Mouse (Mus musculus): ENCODE measurements around the gene Ciao1. TPM values are rescaled to one million over a fixed set of nuclear protein-coding genes. Genes with fewer than 3 reads are reported as not detected.
A peak's percentile ranks its signal among the peaks of the same experiment; 100 is the strongest.

Gene Ciao1
- polyA plus RNA-seq, 1 experiment: not detected

- Histone ChIP-seq H3K27ac (ENCODE audit: insufficient read depth, low read depth, low read length) (no peak overlapping the region), H3K4me1 (ENCODE audit: control insufficient read depth, insufficient read depth, low read length) (peaks cover 11% of the 10 kb centered on the region), H3K4me3 (ENCODE audit: insufficient read depth, low read depth, low read length) (no peak overlapping the region)
- TF ChIP-seq CTCF (IDR thresholded peaks at IDR 0.05; ENCODE audit: insufficient read depth, low read depth, low read length): no peak
- TF ChIP-seq POLR2A (IDR thresholded peaks at IDR 0.05; ENCODE audit: insufficient read depth, low read depth, low read length): no peak
- WGBS: 87% methylated on average over 5 of the region's 5 CpGs
Measured at GRCm38 (mm10) chr2:127252787-127253186, 5.2 kb upstream of the Ciao1 start.

- H3K27ac ChIP-seq (ENCODE audit: insufficient read depth, low read depth, low read length): no peak overlapping the region
- TF ChIP-seq CTCF (IDR thresholded peaks at IDR 0.05; ENCODE audit: insufficient read depth, low read depth, low read length) (no peak), POLR2A (IDR thresholded peaks at IDR 0.05; ENCODE audit: insufficient read depth, low read depth, low read length) (no peak)
- H3K4me1 ChIP-seq (ENCODE audit: control insufficient read depth, insufficient read depth, low read length): peaks cover 11% of the 10 kb centered on the region
- 67% methylated on average over 3 of the region's 3 CpGs for WGBS
- no peak overlapping the region for H3K4me3 ChIP-seq (ENCODE audit: insufficient read depth, low read depth, low read length)
Measured at GRCm38 (mm10) chr2:127251880-127252527, 4.4 kb upstream of the Ciao1 start.

- no peak for TF ChIP-seq CTCF (IDR thresholded peaks at IDR 0.05; ENCODE audit: insufficient read depth, low read depth, low read length)
- H3K4me1 ChIP-seq (ENCODE audit: control insufficient read depth, insufficient read depth, low read length): peaks cover 14% of the 10 kb centered on the region
- H3K27ac ChIP-seq (ENCODE audit: insufficient read depth, low read depth, low read length): no peak overlapping the region
- no peak overlapping the region for H3K4me3 ChIP-seq (ENCODE audit: insufficient read depth, low read depth, low read length)
- 47% methylated on average over 3 of the region's 3 CpGs for WGBS
Measured at GRCm38 (mm10) chr2:127251457-127251856, 3.8 kb upstream of the Ciao1 start.

GRCm38 (mm10) chr2:127250291-127251008, 2.8 kb upstream of the Ciao1 start:
- Histone ChIP-seq H3K4me1 (ENCODE audit: control insufficient read depth, insufficient read depth, low read length) (peaks cover 17% of the 10 kb centered on the region), H3K4me3 (ENCODE audit: insufficient read depth, low read depth, low read length) (no peak overlapping the region), H3K27ac (ENCODE audit: insufficient read depth, low read depth, low read length) (no peak overlapping the region)
- TF ChIP-seq POLR2A (IDR thresholded peaks at IDR 0.05; ENCODE audit: insufficient read depth, low read depth, low read length) (no peak), CTCF (IDR thresholded peaks at IDR 0.05; ENCODE audit: insufficient read depth, low read depth, low read length) (no peak)
- WGBS: 86% methylated on average over 9 of the region's 9 CpGs

GRCm38 (mm10) chr2:127248334-127249004, 853 bp upstream of the Ciao1 start:
- Histone ChIP-seq H3K4me1 (ENCODE audit: control insufficient read depth, insufficient read depth, low read length) (peaks cover 17% of the 10 kb centered on the region), H3K4me3 (ENCODE audit: insufficient read depth, low read depth, low read length) (peak overlapping the region; percentile 78), H3K27ac (ENCODE audit: insufficient read depth, low read depth, low read length) (no peak overlapping the region)
- TF ChIP-seq CTCF (IDR thresholded peaks at IDR 0.05; ENCODE audit: insufficient read depth, low read depth, low read length): no peak
- no peak for TF ChIP-seq POLR2A (IDR thresholded peaks at IDR 0.05; ENCODE audit: insufficient read depth, low read depth, low read length)
- under 1% methylated on average over 38 of the region's 39 CpGs for WGBS

- Histone ChIP-seq H3K27ac (ENCODE audit: insufficient read depth, low read depth, low read length) (no peak overlapping the region), H3K4me3 (ENCODE audit: insufficient read depth, low read depth, low read length) (no peak overlapping the region), H3K4me1 (ENCODE audit: control insufficient read depth, insufficient read depth, low read length) (no peaks in the 10 kb centered on the region)
- TF ChIP-seq CTCF (IDR thresholded peaks at IDR 0.05; ENCODE audit: insufficient read depth, low read depth, low read length): no peak
- WGBS: 94% methylated on average over 2 of the region's 2 CpGs
Measured at GRCm38 (mm10) chr2:127240065-127240464, 7.6 kb downstream of the Ciao1 start.

GRCm38 (mm10) chr2:127237897-127238610, 9.6 kb downstream of the Ciao1 start:
- no peak for TF ChIP-seq CTCF (IDR thresholded peaks at IDR 0.05; ENCODE audit: insufficient read depth, low read depth, low read length)
- no peak for TF ChIP-seq POLR2A (IDR thresholded peaks at IDR 0.05; ENCODE audit: insufficient read depth, low read depth, low read length)
- Histone ChIP-seq H3K4me3 (ENCODE audit: insufficient read depth, low read depth, low read length) (no peak overlapping the region), H3K4me1 (ENCODE audit: control insufficient read depth, insufficient read depth, low read length) (no peaks in the 10 kb centered on the region), H3K27ac (ENCODE audit: insufficient read depth, low read depth, low read length) (no peak overlapping the region)
- WGBS: 95% methylated on average over 11 of the region's 11 CpGs

- TF ChIP-seq CTCF (IDR thresholded peaks at IDR 0.05; ENCODE audit: insufficient read depth, low read depth, low read length) (no peak), POLR2A (IDR thresholded peaks at IDR 0.05; ENCODE audit: insufficient read depth, low read depth, low read length) (no peak)
- no peak overlapping the region for H3K4me3 ChIP-seq (ENCODE audit: insufficient read depth, low read depth, low read length)
- WGBS: 100% methylated on average over 3 of the region's 3 CpGs
- H3K27ac ChIP-seq (ENCODE audit: insufficient read depth, low read depth, low read length): no peak overlapping the region
- no peaks in the 10 kb centered on the region for H3K4me1 ChIP-seq (ENCODE audit: control insufficient read depth, insufficient read depth, low read length)
Measured at GRCm38 (mm10) chr2:127225261-127225660, 22.4 kb downstream of the Ciao1 start.

GRCm38 (mm10) chr2:127217746-127218145, 29.9 kb downstream of the Ciao1 start:
- no peak for TF ChIP-seq POLR2A (IDR thresholded peaks at IDR 0.05; ENCODE audit: insufficient read depth, low read depth, low read length)
- no peak for TF ChIP-seq CTCF (IDR thresholded peaks at IDR 0.05; ENCODE audit: insufficient read depth, low read depth, low read length)
- Histone ChIP-seq H3K27ac (ENCODE audit: insufficient read depth, low read depth, low read length) (no peak overlapping the region), H3K4me3 (ENCODE audit: insufficient read depth, low read depth, low read length) (no peak overlapping the region), H3K4me1 (ENCODE audit: control insufficient read depth, insufficient read depth, low read length) (no peaks in the 10 kb centered on the region)
- WGBS: 96% methylated on average over 5 of the region's 5 CpGs
